Mouse (Mus musculus) ES-E14 (cell line): ENCODE data around the gene Rnf220. TPM values are rescaled to one million over a fixed set of nuclear protein-coding genes. Genes with fewer than 3 reads are reported as not detected.

ENCODE experiments used
- DNase-seq: peaks from one replicate; pipeline ENCODE4 v3.0.0-alpha.2; 2013; ENCODE audit warnings: low read depth, low spot score
- H3K27ac ChIP-seq: 2 replicates; pipeline ENCODE4 v1.5.1; 2012; ENCODE audit warnings: low read depth, mild to moderate bottlenecking, low read length, moderate library complexity, mixed read lengths; ENCODE audit not compliant: poor library complexity, insufficient read depth, severe bottlenecking
- H3K36me3 ChIP-seq: 2 replicates; pipeline ENCODE4 v1.6.1; 2012; ENCODE audit warnings: mild to moderate bottlenecking, low read length, moderate library complexity, mixed read lengths; ENCODE audit not compliant: control insufficient read depth, poor library complexity, insufficient read depth, severe bottlenecking
- H3K4me1 ChIP-seq, 2 experiments: fragments of 150-350 bp in 1 of 2; sonication (generic) in 1 of 2; 2 replicates each; pipeline ENCODE4 v1.6.1; 2012; ENCODE audit warnings: low read length in 2 of 2, mild to moderate bottlenecking in 1 of 2, mixed read lengths in 1 of 2; ENCODE audit not compliant: control insufficient read depth in 2 of 2, insufficient read depth in 2 of 2, poor library complexity in 1 of 2
- H3K4me3 ChIP-seq, 2 experiments: fragments of 150-350 bp in 1 of 2; sonication (generic) in 1 of 2; 2 replicates each; pipeline ENCODE4 v1.5.1; 2012; ENCODE audit warnings: low read length in 2 of 2, low read depth in 1 of 2, mild to moderate bottlenecking in 1 of 2, mixed read lengths in 1 of 2; ENCODE audit not compliant: insufficient read depth in 1 of 2, poor library complexity in 1 of 2, severe bottlenecking in 1 of 2
- H3K9ac ChIP-seq: 2 replicates; pipeline ENCODE4 v1.6.1; 2012; ENCODE audit warnings: low read depth, mild to moderate bottlenecking, low read length, mixed read lengths; ENCODE audit not compliant: poor library complexity, insufficient read depth, severe bottlenecking
- H3K9me3 ChIP-seq: fragments of 150-350 bp; sonication (generic); 2 replicates; pipeline ENCODE4 v1.6.1; 2012; ENCODE audit warnings: low read depth, mild to moderate bottlenecking, low read length; ENCODE audit not compliant: control insufficient read depth, insufficient read depth
- CHD2 ChIP-seq: IDR thresholded peaks from 2 replicates; pipeline ENCODE4 v1.6.1; 2014; ENCODE audit warnings: mild to moderate bottlenecking, low read depth, low read length, inconsistent platforms
- HCFC1 ChIP-seq: IDR thresholded peaks from 2 replicates; pipeline ENCODE4 v1.6.1; 2012; ENCODE audit warnings: low read length, inconsistent platforms, borderline replicate concordance; ENCODE audit not compliant: insufficient read depth
- MAFK ChIP-seq: IDR thresholded peaks from 2 replicates; pipeline ENCODE4 v1.6.1; 2014; ENCODE audit warnings: mild to moderate bottlenecking, low read depth, low read length, inconsistent platforms; ENCODE audit not compliant: insufficient read depth
- ZC3H11A ChIP-seq: IDR thresholded peaks from 2 replicates; pipeline ENCODE4 v1.6.1; 2012; ENCODE audit warnings: low read depth, mild to moderate bottlenecking, inconsistent platforms, low read length, borderline replicate concordance
- ZNF384 ChIP-seq: IDR thresholded peaks from 2 replicates; pipeline ENCODE4 v1.6.1; 2012; ENCODE audit warnings: low read depth, low read length, inconsistent platforms
- in situ Hi-C, 2 experiments: fragments of 600-800 bp; cut with MboI; formaldehyde crosslinking; loops; one replicate each; pipeline ENCODE4 v1.15.1; 2025; ENCODE audit warnings: low sequenced_read_pairs in 2 of 2, inconsistent platforms in 1 of 2; ENCODE audit not compliant: unreplicated experiment in 2 of 2
- total RNA-seq: library from RNA; depleted of rRNA; stranded (reverse); fragments of 300-350 nt; gene quantifications from 2 replicates; pipeline ENCODE4 v1.2.3, GENCODE M21; 2012

Gene Rnf220
- total RNA-seq, 1 experiment, result 130 TPM

DNA sequence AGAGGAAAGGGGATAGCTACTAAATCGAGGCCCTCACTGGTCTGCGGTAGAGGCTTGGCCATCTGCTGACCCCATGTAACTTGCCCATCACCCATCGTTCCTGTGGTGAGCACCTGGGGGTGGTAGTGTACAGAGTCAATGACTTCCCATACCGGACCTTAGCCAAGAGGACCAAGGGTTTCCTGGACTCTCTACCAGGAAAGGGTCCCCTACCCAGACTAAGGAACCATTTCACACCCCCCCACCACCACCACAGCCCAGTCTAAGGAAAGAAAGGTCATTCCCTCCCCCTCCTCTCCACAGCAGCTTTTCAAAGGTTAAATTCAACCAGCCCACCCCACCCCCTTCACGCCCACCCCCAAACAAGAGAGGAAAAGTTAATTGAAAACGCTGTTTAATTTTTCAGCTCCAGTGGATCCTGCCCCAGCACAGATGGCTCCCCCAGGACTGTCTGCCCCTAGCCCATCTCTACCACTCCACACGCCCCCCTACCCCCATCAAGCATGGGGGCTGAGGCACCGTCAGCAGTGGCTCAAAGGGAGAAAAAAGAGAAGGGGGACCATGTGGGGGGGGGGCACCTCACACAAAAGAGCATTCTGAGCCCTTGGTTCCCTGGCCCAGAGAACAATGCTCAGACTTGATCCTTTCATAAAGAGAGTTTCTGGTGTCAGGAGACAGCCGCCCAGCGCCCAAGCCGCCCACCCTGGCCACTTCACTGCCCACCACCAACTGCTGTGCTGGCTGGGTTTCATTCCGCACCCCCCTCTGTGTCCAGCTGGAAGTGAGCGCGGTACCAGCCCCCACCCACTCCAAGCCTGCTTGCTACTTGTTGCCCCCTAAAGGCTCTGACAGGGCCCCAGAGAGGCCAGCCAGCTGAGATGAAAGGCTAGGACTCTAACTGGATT, 87.5 kb downstream of the Rnf220 start:
- no peaks in the 10 kb centered on the region for H3K36me3 ChIP-seq
- no peak for DNase-seq
- peaks cover 21 to 55% of the 10 kb centered on the region in 2 experiments for H3K4me1 ChIP-seq
- H3K27ac ChIP-seq, result no peak overlapping the region
- in situ Hi-C loops, result no loop called here
- H3K9ac ChIP-seq, result no peak overlapping the region
- H3K4me3 ChIP-seq, result no peak overlapping the region
- TF ChIP-seq ZNF384, result no peak
- no peak for TF ChIP-seq CHD2
- no peak for TF ChIP-seq HCFC1
- TF ChIP-seq MAFK, result no peak
- TF ChIP-seq ZC3H11A, result no peak
- H3K9me3 ChIP-seq, result no peaks in the 10 kb centered on the region

DNA sequence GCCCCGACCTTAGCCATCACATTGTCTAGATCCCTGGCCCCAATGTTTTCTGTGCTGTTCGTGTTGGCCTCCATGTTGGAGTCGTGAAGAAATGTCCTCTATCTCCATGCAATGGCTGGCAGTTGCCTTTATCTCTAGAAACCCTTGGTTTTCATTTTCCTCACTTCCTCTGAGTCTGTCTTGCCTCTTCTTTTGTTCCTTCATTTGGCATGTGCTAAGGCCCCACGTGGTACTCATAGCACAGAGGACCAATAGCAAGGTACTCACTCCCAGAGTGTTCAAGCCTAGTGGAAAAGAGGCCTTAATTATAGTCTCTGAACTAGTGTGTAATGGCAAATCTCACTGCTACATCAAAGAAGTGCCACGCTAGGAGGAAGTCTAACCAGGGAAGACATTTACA, 88.9 kb downstream of the Rnf220 start:
- no peaks in the 10 kb centered on the region for H3K9me3 ChIP-seq
- DNase-seq, result no peak
- in situ Hi-C loops, result no loop called here
- H3K4me1 ChIP-seq, result peaks cover 15 to 50% of the 10 kb centered on the region in 2 experiments
- no peak overlapping the region for H3K9ac ChIP-seq
- no peak overlapping the region for H3K4me3 ChIP-seq
- TF ChIP-seq MAFK, result no peak
- no peak for TF ChIP-seq ZNF384
- no peak for TF ChIP-seq ZC3H11A
- no peak for TF ChIP-seq HCFC1
- no peak for TF ChIP-seq CHD2
- no peak overlapping the region for H3K27ac ChIP-seq
- H3K36me3 ChIP-seq, result no peaks in the 10 kb centered on the region

DNA sequence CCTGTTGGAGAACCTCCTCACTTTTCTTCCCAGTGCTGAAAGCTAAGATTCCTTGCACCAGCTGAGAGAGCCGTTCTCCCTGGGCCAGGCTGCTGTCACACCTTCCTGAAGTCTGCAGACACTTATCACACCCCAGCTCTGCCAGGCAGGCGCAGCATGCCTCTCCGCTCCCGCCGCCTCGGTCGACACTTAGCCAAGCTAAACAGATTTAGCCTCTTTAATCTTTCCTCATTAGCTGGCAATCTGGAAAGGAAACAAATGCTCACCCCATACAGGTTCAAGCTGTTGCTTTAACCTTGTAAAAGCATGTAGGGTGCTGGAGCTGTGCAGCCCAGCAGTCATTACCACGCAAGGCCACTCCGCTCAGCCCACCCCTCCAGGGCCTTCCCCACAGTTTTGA, 90.9 kb downstream of the Rnf220 start:
- Histone ChIP-seq H3K4me1 (peaks cover 5 to 32% of the 10 kb centered on the region in 2 experiments), H3K36me3 (no peaks in the 10 kb centered on the region)
- no peak for TF ChIP-seq HCFC1
- no peak for TF ChIP-seq MAFK
- TF ChIP-seq ZC3H11A, result no peak
- no peak for TF ChIP-seq ZNF384
- no peak for TF ChIP-seq CHD2

DNA sequence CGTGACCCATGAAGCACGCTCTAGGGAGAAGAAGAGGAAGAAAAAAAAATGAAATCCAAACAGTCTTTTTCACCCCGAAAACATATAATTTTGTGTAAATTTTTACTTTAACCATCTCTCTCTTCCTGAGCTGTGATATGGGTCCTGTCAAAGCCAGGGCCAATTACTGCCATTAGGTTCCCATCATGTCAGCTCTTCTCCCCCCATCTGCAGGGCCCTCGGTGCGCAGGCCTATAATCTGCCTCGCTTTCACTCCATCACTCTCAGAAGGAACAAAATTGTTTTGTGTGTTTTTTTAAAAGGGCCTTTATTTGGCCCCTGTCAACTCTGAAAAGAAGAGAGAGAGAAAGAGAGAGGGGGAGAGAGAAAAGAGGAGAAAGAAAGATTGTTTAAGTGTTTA, 91.6 kb downstream of the Rnf220 start:
- DNase-seq, result no peak
- in situ Hi-C loops, result no loop called here
- peaks cover 2 to 25% of the 10 kb centered on the region in 2 experiments; a peak in 2 of 4 replicates for H3K4me1 ChIP-seq
- no peak overlapping the region for H3K27ac ChIP-seq
- H3K36me3 ChIP-seq, result no peaks in the 10 kb centered on the region
- TF ChIP-seq ZNF384, result no peak
- TF ChIP-seq HCFC1, result no peak
- TF ChIP-seq MAFK, result no peak
- no peak for TF ChIP-seq ZC3H11A
- no peak for TF ChIP-seq CHD2
- no peak overlapping the region for H3K9ac ChIP-seq
- no peaks in the 10 kb centered on the region for H3K9me3 ChIP-seq
- H3K4me3 ChIP-seq, result no peak overlapping the region

More for the DNA sequence above, 90.9 kb downstream of the Rnf220 start:
- Histone ChIP-seq H3K9ac (no peak overlapping the region), H3K9me3 (no peaks in the 10 kb centered on the region), H3K4me3 (no peak overlapping the region), H3K27ac (no peak overlapping the region)
- no peak for DNase-seq
- in situ Hi-C loops, result no loop called here

DNA sequence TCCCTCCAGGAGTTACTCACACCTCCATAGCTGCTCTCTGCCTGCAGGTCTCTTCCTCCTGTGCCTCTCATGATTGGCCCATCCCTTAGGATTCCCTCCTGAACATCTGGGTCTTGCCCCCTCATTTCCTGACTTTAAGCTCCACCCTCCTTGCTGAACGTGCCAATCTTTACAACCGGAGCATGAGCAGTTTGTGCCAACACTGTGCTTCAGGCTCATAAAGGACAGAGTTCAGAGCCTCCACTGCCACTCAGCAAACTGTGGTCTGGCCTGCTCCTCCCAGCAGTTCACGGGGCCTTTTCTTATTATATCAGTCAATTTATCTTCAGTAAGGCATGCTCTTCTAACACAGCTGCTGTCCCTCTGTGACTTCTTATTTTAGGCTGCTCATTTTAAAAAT, 93.4 kb downstream of the Rnf220 start:
- TF ChIP-seq ZC3H11A (no peak), ZNF384 (no peak), HCFC1 (no peak), MAFK (no peak), CHD2 (no peak)
- no peaks in the 10 kb centered on the region for H3K36me3 ChIP-seq
- H3K9ac ChIP-seq, result no peak overlapping the region
- H3K4me3 ChIP-seq, result 0 out of 4 replicates have a peak overlapping the region, but pooled peaks of 1 of the 2 experiments have one; percentile 33
- in situ Hi-C loops, result no loop called here
- H3K4me1 ChIP-seq, result peaks cover 0 to 10% of the 10 kb centered on the region in 2 experiments; a peak in 2 of 4 replicates
- H3K27ac ChIP-seq, result no peak overlapping the region
- DNase-seq, result no peak
- no peaks in the 10 kb centered on the region for H3K9me3 ChIP-seq
